Mouse (Mus musculus) midbrain, embryonic 16.5 days (tissue): ENCODE results near the gene Ush1g. TPM values are rescaled to one million over a fixed set of nuclear protein-coding genes. Genes with fewer than 3 reads are reported as not detected.

Source experiments
- ATAC-seq: fragments of 200-750 bp; cut with Nextera tagmentation; 2 replicates; pipeline ENCODE4 v1.8.0; 2017; ENCODE audit warnings: moderate TSS enrichment
- H3K27ac ChIP-seq: fragments of 300-500 bp; sonication (generic); 2 replicates; pipeline ENCODE4 v1.5.1; 2014; ENCODE audit warnings: mild to moderate bottlenecking, low read length, mixed read lengths
- H3K27me3 ChIP-seq: fragments of 300-500 bp; sonication (generic); 2 replicates; pipeline ENCODE4 v1.6.1; 2014; ENCODE audit warnings: low read depth, low read length, mixed read lengths; ENCODE audit not compliant: control insufficient read depth, insufficient read depth
- H3K36me3 ChIP-seq: fragments of 300-500 bp; sonication (generic); 2 replicates; pipeline ENCODE4 v1.6.1; 2014; ENCODE audit warnings: mild to moderate bottlenecking, low read length, moderate library complexity, mixed read lengths; ENCODE audit not compliant: control insufficient read depth, insufficient read depth
- H3K4me1 ChIP-seq: fragments of 300-500 bp; sonication (generic); 2 replicates; pipeline ENCODE4 v1.6.1; 2014; ENCODE audit warnings: mild to moderate bottlenecking, low read length, mixed read lengths; ENCODE audit not compliant: control insufficient read depth, insufficient read depth
- H3K4me2 ChIP-seq: fragments of 300-500 bp; sonication (generic); 2 replicates; pipeline ENCODE4 v1.6.1; 2014; ENCODE audit warnings: mild to moderate bottlenecking, low read length, mixed read lengths
- H3K4me3 ChIP-seq: fragments of 300-500 bp; sonication (generic); 2 replicates; pipeline ENCODE4 v1.5.1; 2014; ENCODE audit warnings: low read depth, mild to moderate bottlenecking, low read length, moderate library complexity, mixed read lengths
- H3K9ac ChIP-seq: fragments of 300-500 bp; sonication (generic); 2 replicates; pipeline ENCODE4 v1.6.1; 2014; ENCODE audit warnings: low read depth, low read length, mixed read lengths
- H3K9me3 ChIP-seq: fragments of 300-500 bp; sonication (generic); replicated peaks from 2 replicates; pipeline ENCODE4 v1.6.1; 2014; ENCODE audit warnings: mild to moderate bottlenecking, low read length, mixed read lengths; ENCODE audit not compliant: control insufficient read depth, poor library complexity, severe bottlenecking
- WGBS: fragments of 180-500 bp; shearing (Covaris S2); extraction: QIAGEN DNeasy Blood & Tissue Kit; methylation state at CpG from one replicate; pipeline ENCODE4 v1.1.7; 2014; 5-methylcytosine and 5-hydroxymethylcytosine counted together
- polyA plus RNA-seq: library from polyadenylated mRNA; unstranded; fragments of >200 nt; fragmentation: Nextera tagmentation; extraction: Ambion mirVana; gene quantifications from 2 replicates; pipeline ENCODE4 v1.2.1, GENCODE M21; 2015

Gene Ush1g
- polyA plus RNA-seq, result 0.10 and 0.20 TPM in 2 replicates

GRCm38 (mm10) chr11:115321906-115322693 is at the start of gene Ush1g:
Gene Ush1g, minus strand, starts transcription at chr11:115322041.
- WGBS, result 4% methylated on average over 35 of the region's 35 CpGs
- ATAC-seq, result no peak
- no peak within 1 kb of the TSS for H3K27ac ChIP-seq
- no peaks in the 10 kb centered on the region for H3K36me3 ChIP-seq
- H3K4me2 ChIP-seq, result peak within 1 kb of the TSS; percentile 35
- peaks cover 5% of the 10 kb centered on the region for H3K4me1 ChIP-seq
- peak within 1 kb of the TSS; percentile 45; the same call in 1 of the 2 replicates for H3K9ac ChIP-seq
- H3K9me3 ChIP-seq, result no peaks in the 10 kb centered on the region
- 0 out of 2 replicates have a peak within 1 kb of the TSS, but pooled peaks have one; percentile 15 for H3K4me3 ChIP-seq
- peaks cover 67% of the 10 kb centered on the region for H3K27me3 ChIP-seq

- Histone ChIP-seq H3K4me2 (no peak overlapping the region), H3K9ac (no peak overlapping the region), H3K36me3 (no peaks in the 10 kb centered on the region), H3K27ac (no peak overlapping the region), H3K4me3 (no peak overlapping the region), H3K27me3 (no peaks in the 10 kb centered on the region), H3K9me3 (no peaks in the 10 kb centered on the region), H3K4me1 (peaks cover 18% of the 10 kb centered on the region)
- no peak for ATAC-seq
- WGBS, result 70% methylated on average over 8 of the region's 8 CpGs
Measured at GRCm38 (mm10) chr11:115371354-115371753, 49.5 kb upstream of the Ush1g start.

GRCm38 (mm10) chr11:115370368-115370767 is 48.5 kb upstream of the Ush1g start:
- ATAC-seq, result no peak

GRCm38 (mm10) chr11:115367395-115367944 is 45.6 kb upstream of the Ush1g start, which contains the start of gene Hid1:
Gene Hid1, minus strand, starts transcription at chr11:115367756.
- 0% methylated on average over 27 of the region's 39 CpGs for WGBS
- ATAC-seq, result peak; percentile 66
- Histone ChIP-seq H3K36me3 (no peaks in the 10 kb centered on the region), H3K9me3 (no peaks in the 10 kb centered on the region), H3K9ac (peak within 1 kb of the TSS; percentile 84), H3K27me3 (no peaks in the 10 kb centered on the region), H3K4me3 (peak within 1 kb of the TSS; percentile 83), H3K27ac (peak within 1 kb of the TSS; percentile 78), H3K4me1 (peaks cover 11% of the 10 kb centered on the region), H3K4me2 (peak within 1 kb of the TSS; percentile 61)

More at GRCm38 (mm10) chr11:115370368-115370767, 48.5 kb upstream of the Ush1g start:
- 55% methylated on average over 7 of the region's 7 CpGs for WGBS
- H3K27ac ChIP-seq, result no peak overlapping the region
- H3K27me3 ChIP-seq, result no peaks in the 10 kb centered on the region
- H3K36me3 ChIP-seq, result no peaks in the 10 kb centered on the region
- H3K4me3 ChIP-seq, result no peak overlapping the region
- no peak overlapping the region for H3K9ac ChIP-seq
- H3K4me1 ChIP-seq, result peaks cover 26% of the 10 kb centered on the region
- H3K9me3 ChIP-seq, result no peaks in the 10 kb centered on the region
- no peak overlapping the region for H3K4me2 ChIP-seq

- Histone ChIP-seq H3K36me3 (no peaks in the 10 kb centered on the region), H3K4me3 (peak overlapping the region; percentile 83), H3K27ac (peak overlapping the region; percentile 78), H3K27me3 (no peaks in the 10 kb centered on the region), H3K4me2 (peak overlapping the region; percentile 61), H3K9ac (peak overlapping the region; percentile 84), H3K4me1 (peaks cover 11% of the 10 kb centered on the region), H3K9me3 (no peaks in the 10 kb centered on the region)
- WGBS, result under 1% methylated on average over 27 of the region's 28 CpGs
- peak; percentile 83 for ATAC-seq
Measured at GRCm38 (mm10) chr11:115366706-115367394, 45.0 kb upstream of the Ush1g start.

GRCm38 (mm10) chr11:115366039-115366705 is 44.3 kb upstream of the Ush1g start:
- H3K27me3 ChIP-seq, result no peaks in the 10 kb centered on the region
- ATAC-seq, result peak; percentile 41
- peak overlapping the region; percentile 83 for H3K4me3 ChIP-seq
- H3K27ac ChIP-seq, result peak overlapping the region; percentile 78
- WGBS, result 41% methylated on average over 7 of the region's 7 CpGs
- H3K9me3 ChIP-seq, result no peaks in the 10 kb centered on the region
- H3K36me3 ChIP-seq, result no peaks in the 10 kb centered on the region
- H3K4me2 ChIP-seq, result peak overlapping the region; percentile 61
- H3K4me1 ChIP-seq, result peaks cover 11% of the 10 kb centered on the region
- peak overlapping the region; percentile 84 for H3K9ac ChIP-seq

- no peak overlapping the region for H3K9ac ChIP-seq
Measured at GRCm38 (mm10) chr11:115364136-115364535, 42.3 kb upstream of the Ush1g start.

GRCm38 (mm10) chr11:115359726-115360125 is 37.9 kb upstream of the Ush1g start:
- ATAC-seq, result no peak
- H3K4me2 ChIP-seq, result no peak overlapping the region
- WGBS, result 61% methylated on average over 6 of the region's 6 CpGs
- no peak overlapping the region for H3K4me3 ChIP-seq
- no peaks in the 10 kb centered on the region for H3K27me3 ChIP-seq
- no peaks in the 10 kb centered on the region for H3K9me3 ChIP-seq
- H3K36me3 ChIP-seq, result no peaks in the 10 kb centered on the region; the same call in 1 of the 2 replicates
- H3K9ac ChIP-seq, result no peak overlapping the region
- peak overlapping the region; percentile 29; the same call in 1 of the 2 replicates for H3K27ac ChIP-seq
- H3K4me1 ChIP-seq, result peaks cover 4% of the 10 kb centered on the region

More at GRCm38 (mm10) chr11:115364136-115364535, 42.3 kb upstream of the Ush1g start:
- no peaks in the 10 kb centered on the region for H3K27me3 ChIP-seq
- no peak overlapping the region for H3K4me3 ChIP-seq
- H3K4me2 ChIP-seq, result no peak overlapping the region
- ATAC-seq, result no peak
- no peaks in the 10 kb centered on the region for H3K36me3 ChIP-seq
- WGBS, result 84% methylated on average over 3 of the region's 3 CpGs
- peaks cover 11% of the 10 kb centered on the region for H3K4me1 ChIP-seq
- no peaks in the 10 kb centered on the region for H3K9me3 ChIP-seq
- H3K27ac ChIP-seq, result no peak overlapping the region
